Mouse (Mus musculus) right cerebral cortex, postnatal 36 days (tissue): ENCODE measurements around the gene H1foo.

Experiments
- DNase-seq, 2 experiments: peaks; one replicate each; pipeline ENCODE4 v3.0.0; 2022; ENCODE audit warnings: low spot score in 2 of 2, mixed read lengths in 1 of 2

The H1foo gene

DNA sequence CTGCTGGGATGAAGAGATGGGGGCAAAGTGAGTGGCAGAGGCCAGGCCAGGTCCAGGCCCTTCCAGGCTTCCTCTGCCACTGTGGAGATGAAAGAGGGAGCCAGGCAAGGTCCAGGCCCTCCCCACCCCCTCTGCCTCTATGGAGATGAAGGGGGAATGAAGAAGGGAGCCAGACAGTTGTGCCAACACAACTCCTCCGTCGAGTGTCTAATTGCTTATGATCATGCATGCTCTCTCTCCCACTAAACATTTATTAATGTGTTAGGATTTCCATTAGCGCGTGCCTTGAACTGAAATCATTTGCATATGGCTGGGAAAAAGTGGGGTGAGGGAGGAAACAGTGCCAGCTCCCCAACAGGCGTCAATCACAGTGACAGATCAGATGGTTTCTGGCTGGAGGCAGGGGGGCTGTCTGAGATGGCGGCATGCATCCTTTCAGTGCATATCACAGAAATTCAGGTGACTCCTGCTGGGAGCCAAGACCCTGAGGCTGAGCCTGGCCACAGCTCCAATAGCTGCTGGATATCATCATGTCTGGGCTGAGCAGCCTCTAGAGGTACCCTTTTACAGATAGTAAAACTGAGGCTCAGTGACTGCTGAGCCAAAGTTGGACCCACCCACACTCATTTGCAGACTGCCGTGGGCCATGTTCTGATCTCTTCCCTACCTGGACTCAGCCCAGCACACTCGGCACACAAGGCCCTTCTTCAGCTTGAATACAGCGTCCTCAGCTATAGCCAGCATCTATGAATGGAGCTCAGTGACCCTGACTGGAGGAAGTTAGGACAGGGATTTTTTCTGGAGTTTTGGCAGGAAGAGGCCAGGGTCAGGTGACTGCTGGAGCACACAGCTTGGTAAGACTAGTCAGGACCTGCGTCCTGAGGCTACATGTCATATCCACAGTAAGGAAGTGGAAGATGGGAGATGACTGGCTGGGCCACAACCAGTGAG, 17.2 kb upstream of the H1foo start:
- no peak for DNase-seq

DNA sequence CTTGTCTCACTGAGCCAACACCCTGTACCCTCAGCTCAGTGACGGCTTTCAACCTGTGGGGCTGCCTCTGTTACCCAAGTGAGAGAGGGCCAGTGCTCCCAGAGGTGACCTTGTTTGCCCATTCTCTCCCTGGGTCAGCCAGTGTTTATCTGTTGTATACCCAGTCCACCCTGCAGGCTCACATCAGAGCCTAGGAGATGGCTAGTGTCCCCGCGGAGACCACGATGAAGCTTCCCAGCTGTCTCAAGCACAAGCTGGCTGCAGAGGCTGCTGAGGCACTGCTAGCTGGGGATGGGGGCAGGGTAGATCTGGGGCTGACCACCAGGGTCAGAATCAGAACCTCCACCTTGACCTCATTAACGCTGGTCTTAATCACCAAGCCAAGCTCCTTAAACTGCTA, 14.7 kb upstream of the H1foo start:
- DNase-seq, result no peak

DNA sequence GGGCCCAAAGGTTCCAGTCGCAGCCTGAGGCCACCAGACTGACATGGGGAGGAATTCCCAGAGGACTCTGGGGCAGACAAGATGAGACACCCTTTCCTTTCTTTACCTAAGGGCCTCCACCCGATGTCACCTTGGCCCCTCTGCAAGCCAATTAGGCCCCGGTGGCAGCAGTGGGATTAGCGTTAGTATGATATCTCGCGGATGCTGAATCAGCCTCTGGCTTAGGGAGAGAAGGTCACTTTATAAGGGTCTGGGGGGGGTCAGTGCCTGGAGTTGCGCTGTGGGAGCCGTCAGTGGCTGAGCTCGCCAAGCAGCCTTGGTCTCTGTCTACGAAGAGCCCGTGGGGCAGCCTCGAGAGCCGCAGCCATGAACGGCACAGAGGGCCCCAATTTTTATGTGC, 13.1 kb upstream of the H1foo start, which contains the start of gene Rho:
Rho (plus strand) TSS at position 110 of the 400 bp plus-strand sequence.
- DNase-seq, result no peak

DNA sequence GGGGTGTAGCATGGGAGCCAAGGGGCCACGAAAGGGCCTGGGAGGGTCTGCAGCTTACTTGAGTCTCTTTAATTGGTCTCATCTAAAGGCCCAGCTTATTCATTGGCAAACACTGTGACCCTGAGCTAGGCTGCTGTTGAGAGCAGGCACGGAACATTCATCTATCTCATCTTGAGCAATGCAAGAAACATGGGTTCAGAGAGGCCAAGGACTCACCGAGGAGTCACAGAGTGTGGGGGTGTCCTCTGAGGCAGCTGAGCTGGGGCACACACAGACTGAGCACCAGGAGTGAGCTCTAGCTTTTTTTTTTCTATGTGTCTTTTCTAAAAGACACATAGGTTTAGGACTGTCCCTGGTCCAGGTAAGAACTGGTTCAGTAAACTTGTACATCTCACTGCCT, 12.3 kb upstream of the H1foo start:
- DNase-seq, result no peak

DNA sequence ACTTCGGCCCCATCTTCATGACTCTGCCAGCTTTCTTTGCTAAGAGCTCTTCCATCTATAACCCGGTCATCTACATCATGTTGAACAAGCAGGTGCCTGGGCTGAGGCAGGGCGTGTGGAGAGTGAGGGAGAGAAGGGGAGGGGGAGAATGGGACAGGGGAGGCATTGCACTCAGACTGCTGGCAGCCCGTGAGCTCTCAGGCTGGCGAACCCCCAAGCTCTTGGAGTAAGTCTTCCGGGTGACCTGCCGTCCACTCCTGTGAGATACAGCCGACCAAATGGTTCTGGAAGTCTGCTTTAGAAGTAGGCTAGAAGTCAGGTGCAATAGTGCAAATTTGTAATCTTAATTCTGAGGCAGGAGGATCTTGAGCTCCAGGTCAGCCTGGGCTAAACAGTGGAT, 9.2 kb upstream of the H1foo start:
- DNase-seq, result no peak

DNA sequence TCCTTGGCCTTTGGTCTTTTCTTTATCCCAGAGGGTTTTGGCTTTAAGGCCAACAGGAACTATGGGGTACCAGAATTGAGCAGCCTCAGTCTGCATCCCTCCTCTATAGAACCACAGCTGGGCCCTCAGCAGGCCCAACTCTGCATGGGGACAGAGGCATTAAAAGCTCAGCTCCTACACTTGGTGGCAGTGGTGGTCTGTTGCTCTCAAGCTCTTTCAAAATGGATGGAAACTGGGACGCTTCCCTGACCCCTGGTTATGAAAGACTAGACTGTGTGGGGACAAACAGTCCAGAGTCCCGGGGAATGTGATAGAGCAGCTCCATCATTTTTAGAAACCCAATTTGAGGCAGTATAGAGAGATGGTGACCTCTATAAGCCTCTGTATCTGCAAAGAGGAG, 6.7 kb upstream of the H1foo start:
- no peak for DNase-seq

DNA sequence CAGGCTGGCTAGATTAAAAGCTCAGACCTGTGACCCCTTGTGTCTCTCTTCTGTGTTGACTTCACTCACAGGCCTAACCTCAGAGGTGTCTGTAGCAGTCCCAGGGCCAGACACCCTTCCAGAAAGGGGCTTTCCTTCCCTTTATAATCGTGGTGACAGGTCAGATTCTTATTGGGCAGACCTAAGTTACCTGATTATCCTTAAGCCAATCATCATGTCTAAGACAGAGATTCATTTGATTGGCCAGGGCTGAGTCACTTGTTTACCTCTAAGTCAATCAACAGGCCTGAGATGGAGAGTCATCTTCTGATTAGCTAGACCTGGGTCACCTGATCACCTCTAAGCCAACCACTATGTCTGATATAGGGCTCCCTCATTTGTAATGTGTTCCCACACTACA, 5.9 kb upstream of the H1foo start:
- no peak for DNase-seq

DNA sequence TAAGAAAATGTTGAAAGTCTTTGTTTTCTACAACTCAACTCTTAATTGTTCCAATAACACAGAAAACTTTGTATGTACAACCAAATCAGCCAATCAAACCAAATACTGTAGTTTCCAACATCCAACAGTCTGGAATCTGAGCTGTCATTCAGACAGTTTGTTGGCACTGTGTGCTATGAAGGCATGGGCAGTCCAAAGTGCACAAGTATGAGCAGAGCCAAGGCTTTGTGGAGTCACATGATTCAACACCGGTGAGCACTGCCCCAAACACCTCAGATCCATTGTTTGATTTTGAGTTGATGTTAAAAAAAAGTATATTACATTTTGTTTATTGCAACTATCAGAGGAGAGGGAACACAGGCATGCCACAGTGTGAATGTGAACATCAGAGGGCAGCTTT, 4.1 kb upstream of the H1foo start:
- no peak for DNase-seq

DNA sequence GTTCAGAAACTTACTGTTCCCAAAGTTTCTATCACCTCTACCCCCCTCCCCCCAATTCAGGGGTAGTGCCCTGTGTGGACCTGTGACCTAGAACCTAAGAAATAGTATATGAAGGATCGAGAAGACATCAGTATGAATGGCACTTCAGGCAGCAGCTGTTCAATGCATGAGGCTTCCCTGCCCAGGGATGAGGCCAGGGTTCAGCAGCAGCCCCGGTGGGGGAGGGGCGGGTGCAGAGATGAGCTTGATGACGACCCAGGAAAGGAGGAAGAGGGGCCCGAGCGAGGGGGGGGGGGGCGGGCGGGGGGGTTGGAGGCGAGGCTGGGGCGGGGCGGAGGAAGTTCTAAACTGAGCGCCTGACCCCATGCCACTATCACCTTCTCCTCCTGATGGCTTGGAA, 3.6 kb upstream of the H1foo start:
- no peak for DNase-seq

DNA sequence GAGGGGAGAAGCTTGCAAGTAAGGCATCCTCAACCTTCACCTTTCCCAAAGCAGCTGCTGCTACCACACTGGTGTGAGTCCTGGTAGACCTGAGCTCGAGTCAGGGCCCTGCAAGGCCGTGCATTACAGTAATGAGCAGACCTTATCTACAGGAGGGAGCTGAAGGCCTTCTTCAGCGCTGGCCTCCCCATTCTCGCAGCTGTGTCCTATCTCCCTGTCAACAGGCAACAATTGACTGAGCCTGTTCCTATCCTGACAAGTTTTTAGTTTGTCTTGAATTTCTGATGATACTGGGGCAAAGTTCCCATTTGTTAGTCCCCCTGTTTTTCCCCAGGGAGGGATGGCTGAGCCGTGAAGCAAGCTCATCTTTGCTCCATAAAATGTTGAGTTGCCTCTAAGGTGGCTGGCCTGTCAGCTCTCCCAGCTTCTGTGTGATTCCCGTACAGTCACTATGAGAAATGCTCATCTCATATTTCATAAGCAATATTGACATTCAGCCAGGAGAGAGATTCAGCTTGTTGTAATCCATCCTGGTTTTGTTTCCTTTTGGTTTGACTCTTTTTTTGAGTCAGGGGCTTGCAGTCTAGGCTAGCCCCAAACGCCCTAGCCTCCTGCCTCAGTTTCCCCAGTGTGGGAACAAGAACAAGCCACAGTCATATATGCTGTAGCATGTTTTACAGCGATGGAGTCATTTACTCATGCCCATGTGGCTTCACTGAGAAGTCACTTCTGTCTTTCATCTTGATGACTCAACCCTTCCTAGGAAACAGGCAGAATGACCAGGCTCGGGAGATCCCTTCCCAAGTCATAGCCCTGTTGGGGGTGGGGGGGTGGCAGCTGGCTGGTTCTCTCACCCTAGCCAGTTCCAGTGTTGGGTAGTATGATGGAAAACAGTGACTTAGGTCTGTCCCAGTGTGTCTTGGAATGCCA, 975 bp upstream of the H1foo start:
- DNase-seq, result no peak

DNA sequence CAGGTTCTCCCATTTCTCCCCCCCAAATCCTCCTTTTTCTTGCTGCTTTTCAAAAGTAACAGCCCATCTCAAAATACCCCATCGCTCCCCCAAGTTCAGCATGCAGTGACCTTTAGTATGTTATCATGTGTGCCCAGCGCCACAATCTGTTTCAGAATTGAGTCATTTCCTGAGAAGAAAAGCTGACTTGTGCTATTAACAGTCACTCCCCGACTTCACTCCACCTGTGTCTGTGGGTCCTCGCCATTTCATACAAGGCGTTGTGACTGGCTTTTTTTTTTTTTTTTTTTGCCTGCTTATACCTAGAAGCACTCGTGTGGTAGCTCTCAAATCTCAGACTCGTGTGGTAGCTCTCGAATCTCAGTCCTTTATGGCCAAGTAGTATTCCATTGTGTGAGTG, 895 bp downstream of the H1foo start:
- DNase-seq, result no peak

DNA sequence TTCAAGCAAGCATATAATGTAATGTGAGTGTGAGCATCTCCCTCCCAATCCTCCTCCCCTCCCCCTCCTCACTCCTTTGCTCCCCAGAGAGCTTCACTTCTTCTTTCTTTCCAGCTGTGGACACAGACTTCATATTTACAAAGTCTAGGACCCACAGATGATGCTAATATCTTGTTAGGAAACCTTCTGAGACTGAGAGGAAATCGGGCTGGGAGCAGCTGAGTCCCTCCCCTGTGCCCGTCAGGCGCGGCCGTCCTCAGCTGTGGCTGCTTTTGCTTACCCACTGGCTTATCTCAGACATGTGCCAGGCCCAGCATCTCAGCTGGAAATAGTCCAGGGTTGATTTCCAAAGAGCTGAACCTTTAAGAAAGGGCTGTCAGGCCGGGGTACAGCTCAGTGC, 1.7 kb downstream of the H1foo start:
- DNase-seq, result no peak

DNA sequence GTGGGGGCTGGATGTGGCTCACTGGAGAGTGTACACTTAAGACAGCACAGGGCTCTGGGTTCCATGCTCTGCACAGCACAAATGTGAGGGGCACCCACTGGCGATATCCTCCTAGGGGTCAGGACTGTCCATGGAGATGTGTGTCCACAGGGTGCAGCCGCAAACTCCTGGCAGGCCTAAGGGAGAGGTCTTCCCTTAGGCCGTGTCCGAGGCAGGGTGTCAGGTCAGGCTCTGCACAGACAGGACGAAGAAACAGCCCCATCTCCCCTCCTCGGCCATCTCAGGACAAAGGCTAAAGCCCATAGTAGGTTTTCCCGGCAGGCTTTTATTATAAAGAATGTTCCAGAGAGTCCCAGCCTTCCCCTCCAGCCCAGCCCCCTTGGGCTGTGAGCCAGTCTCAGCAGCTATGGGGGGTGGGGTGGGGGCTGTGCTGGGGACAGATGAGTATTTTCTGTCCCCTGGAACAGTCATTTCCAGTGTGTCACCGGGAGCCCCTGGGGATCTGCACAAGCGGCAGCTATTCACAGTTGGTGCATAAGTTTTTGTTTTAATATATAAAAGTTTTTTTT, 9.9 kb downstream of the H1foo start:
- DNase-seq, result no peak

DNA sequence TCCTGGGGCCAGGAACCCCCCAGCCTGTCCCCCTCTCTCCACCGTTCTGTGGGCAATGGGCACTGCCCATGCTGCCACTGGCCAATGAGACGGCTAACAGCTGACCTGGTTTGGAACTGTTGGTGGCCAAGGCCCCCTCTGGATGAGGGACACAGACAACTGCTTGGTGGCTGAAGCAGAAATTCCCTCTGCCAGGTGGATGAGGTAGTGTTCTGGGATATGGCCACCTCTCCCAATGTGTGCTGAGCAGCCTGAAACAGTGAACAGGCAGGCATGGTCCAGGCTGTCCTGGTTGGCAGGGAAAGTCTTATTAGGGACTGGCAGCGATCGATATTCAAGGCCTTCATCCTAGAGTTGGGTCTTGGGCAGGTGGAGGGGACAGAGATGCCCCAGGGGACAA, 10.4 kb downstream of the H1foo start:
- no peak for DNase-seq

DNA sequence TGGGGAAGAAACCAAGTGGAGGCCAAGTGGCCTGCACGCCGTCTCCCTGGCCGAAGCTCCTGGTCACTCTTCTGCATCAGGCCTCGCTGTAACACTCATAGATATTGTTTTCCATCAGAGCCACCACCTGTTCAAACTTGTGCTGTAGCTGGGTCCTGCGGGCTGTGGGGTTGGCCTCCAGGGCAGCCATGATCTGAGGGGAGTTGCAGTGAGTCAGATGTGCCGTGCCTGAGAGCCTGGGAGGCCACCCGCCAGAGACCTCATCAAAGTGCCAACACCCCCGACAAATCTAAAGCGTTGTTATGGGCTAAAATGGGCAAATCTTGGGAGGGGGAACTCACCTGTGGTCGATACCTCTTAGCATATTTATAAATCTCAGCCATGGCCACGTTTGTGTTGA, 10.9 kb downstream of the H1foo start:
- no peak for DNase-seq

DNA sequence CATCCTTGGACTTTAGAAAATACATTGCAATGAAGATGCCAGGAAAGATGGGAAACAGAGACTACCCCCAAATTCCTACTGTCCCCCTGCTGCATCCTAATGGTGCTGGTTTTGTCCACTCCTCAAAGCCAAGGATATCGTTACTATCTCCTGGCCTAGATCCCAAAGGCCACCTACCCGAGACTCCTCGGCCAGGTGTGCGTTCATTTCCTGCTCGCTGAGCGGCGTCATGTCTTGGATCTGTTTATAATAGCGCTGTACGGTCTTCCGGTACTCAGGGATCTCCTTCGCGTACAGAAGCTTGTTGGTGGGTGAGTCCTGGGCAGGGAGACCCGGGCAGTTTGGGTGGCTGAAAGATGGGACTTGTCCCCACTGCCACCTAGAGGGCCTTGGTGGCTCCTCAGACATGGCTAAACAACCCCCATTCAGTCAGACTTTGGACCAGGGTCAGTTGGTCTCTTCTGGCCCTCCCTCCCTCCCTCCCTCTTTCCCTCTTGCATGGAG, 11.7 kb downstream of the H1foo start:
- no peak for DNase-seq

DNA sequence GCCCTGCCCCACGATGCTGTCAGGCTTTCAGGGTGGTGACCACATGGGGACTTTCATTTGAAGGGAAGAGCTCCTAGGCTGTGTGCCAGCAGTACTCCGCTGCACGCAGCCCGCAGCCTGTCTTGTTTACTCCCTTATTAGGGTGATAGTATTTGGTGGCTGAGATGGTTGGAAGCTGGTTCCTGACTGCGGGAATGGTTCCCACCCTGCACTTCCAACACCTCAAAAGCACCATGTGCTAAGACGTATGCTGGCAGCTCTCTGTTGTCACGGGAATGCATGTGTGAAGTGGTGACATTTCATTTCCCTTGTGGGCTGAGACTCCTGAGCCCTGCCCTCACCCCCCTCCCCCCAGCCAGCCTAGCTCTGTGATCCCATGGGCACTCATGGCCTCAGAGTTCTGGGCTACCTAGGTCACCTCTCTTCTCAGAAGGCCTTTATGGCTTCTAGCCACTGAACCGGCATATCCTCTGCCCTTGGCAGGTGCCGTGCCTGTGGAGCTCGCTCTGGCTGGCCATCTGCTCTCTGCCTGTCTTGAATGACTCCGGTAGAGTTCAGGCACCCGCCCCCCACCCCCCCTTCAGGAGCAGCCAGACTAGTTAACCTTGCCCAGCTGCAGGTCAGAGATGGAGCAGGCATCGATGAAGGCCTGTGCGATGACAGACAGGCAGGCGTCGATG, 12.3 kb downstream of the H1foo start:
- DNase-seq, result no peak

DNA sequence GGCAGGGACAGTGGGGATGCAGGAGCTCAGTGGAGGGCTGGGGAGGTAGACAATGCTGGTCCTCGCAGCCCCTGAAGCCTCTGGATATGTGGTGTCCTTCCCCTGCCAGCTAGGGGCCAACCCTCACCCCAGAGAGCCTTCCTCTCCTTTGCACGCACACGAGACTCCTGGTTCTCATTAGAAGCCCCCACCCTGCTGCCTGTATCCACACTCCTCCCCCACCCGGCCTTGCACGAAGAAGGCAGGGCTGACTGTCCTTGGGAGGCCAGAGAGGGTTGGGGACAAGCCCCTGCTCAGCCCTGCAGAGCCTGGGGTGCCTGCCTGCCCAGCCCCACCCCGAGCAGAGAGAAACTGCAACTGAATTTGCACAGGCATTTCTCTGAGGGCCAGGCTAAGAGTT, 12.9 kb downstream of the H1foo start:
- DNase-seq, result no peak

DNA sequence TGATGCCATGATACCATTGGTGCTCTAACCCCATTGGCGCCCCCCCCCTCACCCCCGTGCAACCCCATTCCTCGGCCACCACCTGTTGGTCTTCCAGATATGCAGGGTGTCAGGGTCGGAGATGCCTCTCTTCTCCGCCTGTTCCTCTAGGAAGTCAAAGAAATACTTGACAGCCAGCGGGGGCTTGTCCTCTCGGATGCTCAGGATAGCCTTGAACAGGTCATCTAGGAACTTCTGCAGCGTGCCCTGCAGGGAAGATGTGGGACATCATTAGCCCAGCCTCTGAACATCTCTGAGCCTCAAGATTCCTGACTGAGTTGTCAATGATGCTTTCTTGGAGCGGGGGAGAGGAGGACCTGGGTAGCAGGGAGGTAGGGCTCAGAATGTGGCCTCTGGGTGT, 13.7 kb downstream of the H1foo start:
- no peak for DNase-seq

DNA sequence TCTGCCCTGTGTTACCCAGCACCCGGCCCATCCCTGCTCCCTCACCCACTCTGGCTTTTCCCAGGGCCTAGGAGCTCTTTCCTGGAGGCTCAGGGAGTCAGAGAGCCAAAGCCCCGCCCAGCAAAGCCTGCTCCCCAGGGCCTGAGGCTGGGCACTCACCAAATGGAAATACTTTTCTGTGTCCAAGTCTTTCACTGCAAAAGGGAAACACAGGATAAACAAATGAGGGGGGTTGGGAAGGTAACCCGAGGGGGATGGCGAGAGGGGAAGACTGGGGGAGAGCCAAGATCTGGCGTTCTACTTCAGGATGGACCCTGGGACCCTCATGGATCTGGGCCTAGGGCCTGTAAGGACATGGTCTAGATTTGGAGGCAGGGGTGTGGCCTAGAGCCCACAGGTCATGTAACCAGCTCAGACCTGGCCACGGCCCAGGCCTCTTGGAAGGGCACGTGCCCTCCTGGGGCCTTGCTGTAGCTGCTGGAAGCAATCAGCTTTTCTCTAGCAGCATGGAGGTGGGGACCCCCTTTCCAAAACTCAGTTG, 14.5 kb downstream of the H1foo start:
- DNase-seq, result no peak

DNA sequence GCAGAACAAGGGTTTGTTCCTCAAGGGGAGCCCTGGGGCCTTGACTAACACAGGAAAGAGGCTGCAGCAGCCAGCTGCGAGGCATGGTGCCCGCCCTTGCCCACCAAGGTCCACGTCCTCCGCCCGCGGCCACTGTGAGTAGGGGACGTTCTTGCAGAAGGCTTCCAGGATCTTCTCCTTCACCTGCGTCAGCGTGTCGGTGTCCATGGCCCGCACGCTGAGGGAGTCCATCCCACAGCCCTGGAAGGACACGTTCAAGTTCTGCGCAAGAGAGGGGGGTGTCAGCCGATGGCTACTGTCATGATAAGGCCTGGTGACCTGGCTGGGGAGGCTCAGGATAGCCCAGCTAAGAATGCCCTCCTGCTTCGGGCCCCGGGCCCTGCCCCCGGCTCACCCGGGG, 15.6 kb downstream of the H1foo start:
- DNase-seq, result no peak
